Mouse (Mus musculus) frontal cortex, adult (tissue): Measurements from ENCODE around the gene Gm13272.
"Not testable (repeated sequence)": the region's sequence is repeated elsewhere in the genome, so short reads cannot be mapped to it uniquely, and the experiment has no call there.

Experiments used
- ATAC-seq: cut with Nextera tagmentation; 2 replicates; pipeline ENCODE4 v1.9.2; 2017; ENCODE audit warnings: mild to moderate bottlenecking, moderate library complexity, mixed read lengths; ENCODE audit not compliant: low TSS enrichment

The Gm13272 gene

DNA sequence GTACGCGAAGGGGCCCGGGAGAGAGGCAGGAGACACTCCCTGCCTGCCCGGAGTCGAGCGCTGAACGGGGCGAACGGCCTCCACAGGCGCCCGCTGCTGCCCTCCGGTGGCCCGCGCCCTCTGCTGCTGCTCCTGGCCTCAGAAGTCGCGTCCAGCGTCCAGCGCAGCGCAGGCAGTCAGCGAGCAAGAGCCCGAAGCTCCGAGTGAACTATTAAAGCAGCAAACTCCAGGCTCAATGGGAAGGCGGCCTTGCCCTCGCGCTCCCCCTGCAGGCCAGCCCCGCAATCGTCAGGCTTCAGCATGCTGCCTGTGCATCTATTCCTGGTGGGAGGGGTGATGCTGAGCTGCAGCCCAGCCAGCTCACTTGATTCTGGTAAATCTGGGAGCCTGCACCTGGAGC, 5.8 kb downstream of the Gm13272 start, which contains the start of gene Gm13276:
Gene Gm13276, plus strand, starts transcription at position 301 of the 400 bp plus-strand sequence.
- not testable (repeated sequence) for ATAC-seq

DNA sequence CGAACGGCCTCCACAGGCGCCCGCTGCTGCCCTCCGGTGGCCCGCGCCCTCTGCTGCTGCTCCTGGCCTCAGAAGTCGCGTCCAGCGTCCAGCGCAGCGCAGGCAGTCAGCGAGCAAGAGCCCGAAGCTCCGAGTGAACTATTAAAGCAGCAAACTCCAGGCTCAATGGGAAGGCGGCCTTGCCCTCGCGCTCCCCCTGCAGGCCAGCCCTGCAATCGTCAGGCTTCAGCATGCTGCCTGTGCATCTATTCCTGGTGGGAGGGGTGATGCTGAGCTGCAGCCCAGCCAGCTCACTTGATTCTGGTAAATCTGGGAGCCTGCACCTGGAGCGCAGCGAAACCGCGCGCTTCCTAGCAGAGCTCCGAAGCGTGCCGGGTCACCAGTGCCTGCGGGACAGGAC, 8.8 kb downstream of the Gm13272 start, which contains the start of gene Gm13277:
Gene Gm13277, plus strand, starts transcription at position 231 of the 400 bp plus-strand sequence.
- not testable (repeated sequence) for ATAC-seq

DNA sequence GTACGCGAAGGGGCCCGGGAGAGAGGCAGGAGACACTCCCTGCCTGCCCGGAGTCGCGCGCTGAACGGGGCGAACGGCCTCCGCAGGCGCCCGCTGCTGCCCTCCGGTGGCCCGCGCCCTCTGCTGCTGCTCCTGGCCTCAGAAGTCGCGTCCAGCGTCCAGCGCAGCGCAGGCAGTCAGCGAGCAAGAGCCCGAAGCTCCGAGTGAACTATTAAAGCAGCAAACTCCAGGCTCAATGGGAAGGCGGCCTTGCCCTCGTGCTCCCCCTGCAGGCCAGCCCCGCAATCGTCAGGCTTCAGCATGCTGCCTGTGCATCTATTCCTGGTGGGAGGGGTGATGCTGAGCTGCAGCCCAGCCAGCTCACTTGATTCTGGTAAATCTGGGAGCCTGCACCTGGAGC, 11.6 kb downstream of the Gm13272 start, which contains the start of gene Gm13278:
Gene Gm13278, plus strand, starts transcription at position 301 of the 400 bp plus-strand sequence.
- ATAC-seq = not testable (repeated sequence)

DNA sequence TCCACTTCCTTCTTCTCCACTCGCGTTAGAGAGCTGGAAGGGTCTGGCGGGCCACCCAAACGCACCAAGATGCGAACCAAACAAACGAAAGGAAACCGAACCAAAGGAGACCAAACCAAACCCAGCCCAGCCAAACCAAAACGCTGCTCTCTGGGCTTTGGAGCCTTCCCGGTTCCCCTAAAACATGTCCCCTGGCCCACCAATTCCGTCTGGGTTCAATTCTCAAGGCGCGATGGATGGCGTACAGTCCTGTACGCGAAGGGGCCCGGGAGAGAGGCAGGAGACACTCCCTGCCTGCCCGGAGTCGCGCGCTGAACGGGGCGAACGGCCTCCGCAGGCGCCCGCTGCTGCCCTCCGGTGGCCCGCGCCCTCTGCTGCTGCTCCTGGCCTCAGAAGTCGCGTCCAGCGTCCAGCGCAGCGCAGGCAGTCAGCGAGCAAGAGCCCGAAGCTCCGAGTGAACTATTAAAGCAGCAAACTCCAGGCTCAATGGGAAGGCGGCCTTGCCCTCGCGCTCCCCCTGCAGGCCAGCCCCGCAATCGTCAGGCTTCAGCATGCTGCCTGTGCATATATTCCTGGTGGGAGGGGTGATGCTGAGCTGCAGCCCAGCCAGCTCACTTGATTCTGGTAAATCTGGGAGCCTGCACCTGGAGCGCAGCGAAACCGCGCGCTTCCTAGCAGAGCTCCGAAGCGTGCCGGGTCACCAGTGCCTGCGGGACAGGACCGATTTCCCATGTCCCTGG, 14.5 kb downstream of the Gm13272 start, which contains the start of gene Gm13275:
Gene Gm13275, plus strand, starts transcription at position 552 of the 740 bp plus-strand sequence.
- ATAC-seq = not testable (repeated sequence)

DNA sequence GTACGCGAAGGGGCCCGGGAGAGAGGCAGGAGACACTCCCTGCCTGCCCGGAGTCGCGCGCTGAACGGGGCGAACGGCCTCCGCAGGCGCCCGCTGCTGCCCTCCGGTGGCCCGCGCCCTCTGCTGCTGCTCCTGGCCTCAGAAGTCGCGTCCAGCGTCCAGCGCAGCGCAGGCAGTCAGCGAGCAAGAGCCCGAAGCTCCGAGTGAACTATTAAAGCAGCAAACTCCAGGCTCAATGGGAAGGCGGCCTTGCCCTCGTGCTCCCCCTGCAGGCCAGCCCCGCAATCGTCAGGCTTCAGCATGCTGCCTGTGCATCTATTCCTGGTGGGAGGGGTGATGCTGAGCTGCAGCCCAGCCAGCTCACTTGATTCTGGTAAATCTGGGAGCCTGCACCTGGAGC, 17.4 kb downstream of the Gm13272 start, which contains the start of gene Gm13279:
Gene Gm13279, plus strand, starts transcription at position 301 of the 400 bp plus-strand sequence.
- ATAC-seq = not testable (repeated sequence)

DNA sequence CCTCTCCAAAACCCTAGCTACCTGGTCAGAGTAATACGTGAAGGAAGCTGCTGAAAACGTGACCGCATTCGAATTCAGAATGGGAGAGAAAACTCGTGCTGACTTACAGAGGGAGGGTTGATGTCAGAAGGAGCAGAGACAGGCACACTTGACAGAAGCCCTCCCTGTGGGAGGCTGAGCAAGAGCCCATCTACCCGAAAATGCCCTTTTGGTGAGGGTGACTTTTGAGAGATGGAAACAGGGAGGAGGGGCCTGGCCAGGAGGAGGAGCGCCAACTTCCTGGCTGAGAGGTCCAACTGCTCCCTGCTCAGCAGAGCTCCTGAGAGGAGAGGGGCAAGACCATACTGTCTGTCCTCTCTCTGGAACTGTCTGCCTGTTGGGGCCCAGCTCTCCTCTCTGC, 19.7 kb downstream of the Gm13272 start, which contains the start of gene Gm13285:
Gene Gm13285, plus strand, starts transcription at position 301 of the 400 bp plus-strand sequence.
- not testable (repeated sequence) for ATAC-seq

DNA sequence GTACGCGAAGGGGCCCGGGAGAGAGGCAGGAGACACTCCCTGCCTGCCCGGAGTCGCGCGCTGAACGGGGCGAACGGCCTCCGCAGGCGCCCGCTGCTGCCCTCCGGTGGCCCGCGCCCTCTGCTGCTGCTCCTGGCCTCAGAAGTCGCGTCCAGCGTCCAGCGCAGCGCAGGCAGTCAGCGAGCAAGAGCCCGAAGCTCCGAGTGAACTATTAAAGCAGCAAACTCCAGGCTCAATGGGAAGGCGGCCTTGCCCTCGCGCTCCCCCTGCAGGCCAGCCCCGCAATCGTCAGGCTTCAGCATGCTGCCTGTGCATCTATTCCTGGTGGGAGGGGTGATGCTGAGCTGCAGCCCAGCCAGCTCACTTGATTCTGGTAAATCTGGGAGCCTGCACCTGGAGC, 23.3 kb downstream of the Gm13272 start, which contains the start of gene Gm13287:
Gene Gm13287, plus strand, starts transcription at position 301 of the 400 bp plus-strand sequence.
- ATAC-seq = not testable (repeated sequence)

DNA sequence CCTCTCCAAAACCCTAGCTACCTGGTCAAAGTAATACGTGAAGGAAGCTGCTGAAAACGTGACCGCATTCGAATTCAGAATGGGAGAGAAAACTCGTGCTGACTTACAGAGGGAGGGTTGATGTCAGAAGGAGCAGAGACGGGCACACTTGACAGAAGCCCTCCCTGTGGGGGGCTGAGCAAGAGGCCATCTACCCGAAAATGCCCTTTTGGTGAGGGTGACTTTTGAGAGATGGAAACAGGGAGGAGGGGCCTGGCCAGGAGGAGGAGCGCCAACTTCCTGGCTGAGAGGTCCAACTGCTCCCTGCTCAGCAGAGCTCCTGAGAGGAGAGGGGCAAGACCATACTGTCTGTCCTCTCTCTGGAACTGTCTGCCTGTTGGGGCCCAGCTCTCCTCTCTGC, 25.6 kb downstream of the Gm13272 start, which contains the start of gene Gm13288:
Gene Gm13288, plus strand, starts transcription at position 301 of the 400 bp plus-strand sequence.
- ATAC-seq = not testable (repeated sequence)

DNA sequence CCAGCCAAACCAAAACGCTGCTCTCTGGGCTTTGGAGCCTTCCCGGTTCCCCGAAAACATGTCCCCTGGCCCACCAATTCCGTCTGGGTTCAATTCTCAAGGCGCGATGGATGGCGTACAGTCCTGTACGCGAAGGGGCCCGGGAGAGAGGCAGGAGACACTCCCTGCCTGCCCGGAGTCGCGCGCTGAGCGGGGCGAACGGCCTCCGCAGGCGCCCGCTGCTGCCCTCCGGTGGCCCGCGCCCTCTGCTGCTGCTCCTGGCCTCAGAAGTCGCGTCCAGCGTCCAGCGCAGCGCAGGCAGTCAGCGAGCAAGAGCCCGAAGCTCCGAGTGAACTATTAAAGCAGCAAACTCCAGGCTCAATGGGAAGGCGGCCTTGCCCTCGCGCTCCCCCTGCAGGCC, 26.1 kb downstream of the Gm13272 start:
- not testable (repeated sequence) for ATAC-seq

DNA sequence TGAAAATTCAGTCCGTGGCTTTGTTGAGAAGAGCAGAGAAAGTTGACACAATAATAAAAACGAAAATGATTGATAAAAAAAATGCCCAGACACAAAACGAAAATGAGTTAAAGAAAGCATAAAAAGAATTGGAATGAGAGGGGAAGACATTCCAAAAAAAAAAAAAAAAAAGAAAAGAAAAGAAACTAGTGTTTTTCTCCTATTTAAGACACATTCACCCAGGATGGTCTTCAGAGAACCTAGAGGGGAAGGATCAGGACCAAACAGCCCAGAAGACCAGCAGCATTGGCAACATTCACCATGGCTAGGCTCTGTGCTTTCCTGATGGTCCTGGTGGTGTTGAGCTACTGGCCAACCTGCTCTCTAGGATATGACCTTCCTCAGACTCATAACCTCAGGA, 36.3 kb downstream of the Gm13272 start, which contains the start of gene Ifna7:
Gene Ifna7, plus strand, starts transcription at position 301 of the 400 bp plus-strand sequence.
- ATAC-seq = no peak

DNA sequence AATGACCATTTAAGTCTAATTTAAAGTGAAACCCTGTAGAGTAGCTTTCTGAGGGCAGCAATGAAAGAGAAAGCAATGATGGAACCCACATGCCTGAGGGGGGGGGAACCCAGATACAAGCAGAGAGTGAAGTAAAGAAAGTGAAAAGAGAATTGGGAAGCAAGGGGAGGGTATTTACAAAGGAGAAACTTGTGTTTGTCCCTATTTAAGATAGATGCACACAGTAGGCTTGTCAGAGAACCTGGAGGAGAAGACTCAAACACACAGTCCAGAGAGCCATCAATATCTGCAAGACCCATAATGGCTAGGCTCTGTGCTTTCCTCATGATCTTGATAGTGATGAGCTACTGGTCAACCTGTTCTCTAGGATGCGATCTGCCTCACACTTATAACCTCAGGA, 40.0 kb downstream of the Gm13272 start, which contains the start of gene Ifna11:
Gene Ifna11, plus strand, starts transcription at position 301 of the 400 bp plus-strand sequence.
- ATAC-seq = no peak

DNA sequence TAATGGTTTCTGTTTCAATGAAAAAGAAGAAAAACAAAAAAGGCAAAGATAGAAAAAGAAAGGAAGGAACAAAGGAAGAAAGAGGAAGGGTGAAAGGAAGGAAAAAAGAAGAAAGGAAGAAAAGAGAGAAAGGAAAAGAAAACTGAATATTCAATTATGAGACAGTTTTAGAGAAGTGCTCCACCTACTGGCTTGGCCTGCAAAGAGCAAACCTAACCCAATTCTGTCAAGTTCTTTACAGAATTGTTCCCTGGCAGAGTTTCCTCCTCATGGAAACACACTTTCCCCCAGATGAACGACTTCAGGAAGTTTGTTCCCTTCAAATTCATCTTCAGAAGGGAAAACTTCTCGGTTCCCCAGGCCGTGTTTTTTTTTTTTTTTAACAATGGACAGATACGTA, 43.3 kb downstream of the Gm13272 start:
- ATAC-seq = peak; percentile 77

DNA sequence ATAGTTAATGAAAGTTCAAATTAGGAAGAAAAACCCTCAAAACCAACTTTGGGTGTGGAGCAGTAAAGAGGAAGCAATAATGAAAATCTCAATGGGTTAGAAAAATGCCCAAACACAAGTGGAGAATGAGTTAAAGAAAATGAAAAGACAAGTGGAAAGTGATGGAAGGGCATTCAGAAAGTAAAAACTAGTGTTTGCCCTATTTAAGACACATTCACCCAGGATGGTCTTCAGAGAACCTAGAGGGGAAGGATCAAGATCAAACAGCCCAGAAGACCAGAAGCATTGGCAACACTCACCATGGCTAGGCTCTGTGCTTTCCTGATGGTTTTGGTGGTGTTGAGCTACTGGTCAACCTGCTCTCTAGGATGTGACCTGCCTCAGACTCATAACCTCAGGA, 47.5 kb downstream of the Gm13272 start, which contains the start of gene Ifna6:
Gene Ifna6, plus strand, starts transcription at position 301 of the 400 bp plus-strand sequence.
- not testable (repeated sequence) for ATAC-seq
